Mouse (Mus musculus) gastrocnemius, adult 8-10 months (tissue): Measurements from ENCODE around the gene Dok1. TPM values are rescaled to one million over a fixed set of nuclear protein-coding genes. Genes with fewer than 3 reads are reported as not detected.
A peak's percentile ranks its signal among the peaks of the same experiment; 100 is the strongest.

Experiments used
- DNase-seq, 2 experiments: peaks; one replicate each; pipeline ENCODE4 v3.0.0; 2022; ENCODE audit warnings: low spot score in 2 of 2
- total RNA-seq, 4 experiments: library from RNA; stranded (reverse); gene quantifications; 2 replicates each; pipeline ENCODE4 v1.2.4; 2022

The Dok1 gene
- 1 to 10 TPM in 3 of 4 experiments, under 1 TPM in 1; 0.56 to 1.2 (median 1.1) TPM for total RNA-seq

DNA sequence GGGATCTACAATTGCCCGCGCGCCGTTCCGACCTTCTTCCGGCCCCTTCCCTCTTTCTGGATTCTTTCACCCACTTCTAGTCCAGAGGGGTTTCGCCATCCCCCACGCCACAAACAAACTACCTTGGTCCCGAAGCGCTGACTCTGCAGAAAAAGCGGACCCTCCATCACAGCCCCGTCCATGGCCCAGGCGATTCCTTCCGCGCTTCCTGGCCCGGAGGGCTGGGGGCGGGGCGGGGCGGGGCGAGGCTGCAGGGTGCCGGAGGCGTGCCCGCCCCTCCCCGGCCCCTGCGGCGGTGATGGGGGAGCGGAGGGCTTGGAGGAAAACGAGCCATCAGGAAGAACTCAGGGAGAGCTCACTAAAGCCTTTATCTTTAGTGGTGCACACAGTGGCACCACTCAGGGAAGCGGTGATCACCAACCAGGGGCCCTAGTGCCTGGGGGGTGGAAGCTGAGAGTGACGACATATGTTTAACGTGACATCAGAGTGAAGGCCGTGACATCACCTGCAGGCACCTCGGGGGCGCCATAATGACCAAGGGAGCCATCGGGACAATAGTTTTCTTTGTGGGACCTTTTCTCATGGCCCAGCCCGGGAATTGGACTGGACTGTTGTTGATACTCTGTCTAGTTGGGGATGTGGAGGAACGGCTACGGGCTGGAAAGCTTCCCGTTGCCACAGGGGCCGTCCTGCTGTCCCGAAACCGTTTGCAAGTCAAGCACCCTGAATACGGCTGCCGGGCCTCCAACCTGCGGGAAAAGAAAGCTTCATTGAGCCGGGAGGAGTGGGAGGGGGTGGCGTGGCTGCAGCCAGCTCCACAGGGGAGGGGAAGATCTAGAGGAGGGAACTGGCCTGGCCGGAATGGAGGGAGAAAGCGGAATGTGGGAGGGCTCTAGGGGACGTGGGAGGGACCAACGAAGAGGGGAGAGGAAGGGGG is at the start of gene Dok1, which contains the start of gene Loxl3:
Gene Dok1, minus strand, starts transcription at position 223 of the 937 bp plus-strand sequence.
Gene Loxl3, plus strand, starts transcription at position 925 of the 937 bp plus-strand sequence.
- DNase-seq = peak; percentile 33 to 53

DNA sequence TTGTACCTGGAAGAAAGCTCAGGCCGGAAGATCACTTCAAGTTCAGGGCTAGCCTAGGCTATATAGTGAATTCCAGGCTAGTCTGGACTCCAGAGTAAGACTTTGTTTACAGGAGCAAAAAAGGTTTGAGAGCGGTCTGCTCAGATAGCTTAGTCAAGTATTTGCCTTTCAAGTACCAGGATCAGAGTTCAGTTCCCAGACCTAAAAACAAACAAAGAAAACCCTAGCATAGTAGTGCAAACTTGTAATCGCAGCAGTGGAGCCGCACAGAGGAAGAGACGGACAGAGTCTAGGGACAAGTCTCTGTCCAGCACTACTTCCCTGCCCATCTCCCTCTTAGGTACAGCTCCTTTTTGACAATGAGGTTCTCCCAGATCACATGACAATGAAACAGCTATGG is 46.9 kb upstream of the Dok1 start:
- DNase-seq = no peak

DNA sequence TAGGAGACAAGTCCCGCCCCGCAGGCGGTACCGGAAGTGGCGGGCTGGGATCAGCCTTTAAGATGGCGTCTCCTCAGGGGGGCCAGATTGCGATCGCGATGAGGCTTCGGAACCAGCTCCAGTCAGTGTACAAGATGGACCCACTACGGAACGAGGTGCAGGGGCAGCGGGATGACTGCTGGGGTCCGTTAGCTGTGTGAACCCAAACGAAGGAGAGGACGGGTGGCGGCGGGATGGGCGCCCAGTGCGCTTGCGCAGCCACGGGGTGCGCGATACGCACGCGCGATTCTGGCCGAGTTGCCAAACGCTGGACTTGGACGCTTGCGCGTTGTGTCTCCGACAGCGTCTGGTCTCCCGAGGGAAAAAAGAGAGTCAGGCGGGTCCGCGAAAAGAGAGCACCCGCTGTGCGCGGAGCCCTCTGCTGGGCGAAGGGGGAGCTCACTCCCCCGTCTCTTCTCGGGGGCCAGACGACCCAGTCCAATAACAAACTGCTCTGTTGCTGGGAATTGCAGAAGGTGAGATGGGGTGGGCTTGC is 45.1 kb upstream of the Dok1 start:
- DNase-seq = peak; percentile 99 to 100

DNA sequence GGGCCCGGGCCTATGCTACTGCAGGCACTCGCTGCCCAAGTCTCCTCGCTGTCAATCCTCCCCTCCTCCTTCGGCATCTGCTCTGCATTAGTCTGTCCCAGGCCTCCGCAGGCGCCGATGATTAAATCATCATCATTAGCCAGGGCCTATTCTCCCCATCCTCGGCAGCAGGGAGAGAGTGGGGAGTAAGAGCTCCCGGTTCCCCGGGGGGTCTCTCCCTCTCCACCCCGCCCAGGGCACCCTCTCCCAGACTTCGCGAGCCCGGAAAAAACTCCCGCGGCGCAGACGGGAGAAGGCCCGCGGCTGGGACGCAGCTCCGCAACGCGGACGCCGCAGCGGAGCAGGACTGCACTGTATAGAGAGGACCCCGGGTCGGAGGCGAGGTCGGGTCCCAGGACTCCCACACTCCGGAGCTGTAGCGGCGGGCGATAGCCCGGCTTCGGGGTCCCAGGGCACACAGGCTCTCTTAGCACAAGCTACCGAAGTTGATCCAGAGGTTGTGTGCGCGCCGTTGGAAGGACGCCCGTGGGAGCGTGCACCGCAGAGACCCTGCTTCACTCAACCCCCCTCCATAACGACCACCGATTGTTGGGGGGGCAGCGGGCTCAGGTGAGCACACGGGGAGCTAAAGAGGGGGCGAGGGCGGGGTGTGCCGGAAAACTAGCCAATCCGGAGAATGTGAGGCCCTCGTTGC is 44.5 kb upstream of the Dok1 start, which contains the start of gene Pcgf1:
Gene Pcgf1, plus strand, starts transcription at position 240 of the 694 bp plus-strand sequence.
- no peak for DNase-seq

DNA sequence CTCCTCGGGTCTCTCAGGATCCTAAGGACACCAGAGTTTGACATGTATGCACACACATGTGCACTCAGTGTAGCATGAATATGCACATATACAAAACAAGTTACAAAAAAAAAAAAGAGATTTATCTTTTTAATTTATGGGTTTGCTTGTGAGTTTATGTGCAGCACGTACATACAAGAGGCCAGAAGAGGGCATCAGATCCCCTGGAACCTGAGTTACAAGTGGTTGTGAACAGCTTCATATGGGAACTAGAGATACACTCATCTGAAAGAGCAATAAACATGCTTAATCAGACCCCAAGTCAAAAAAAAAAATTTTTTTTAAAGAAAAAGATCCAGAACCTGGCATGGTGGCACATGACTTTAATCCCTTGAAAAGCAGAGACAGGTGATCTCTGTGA is 41.7 kb upstream of the Dok1 start:
- DNase-seq = no peak

DNA sequence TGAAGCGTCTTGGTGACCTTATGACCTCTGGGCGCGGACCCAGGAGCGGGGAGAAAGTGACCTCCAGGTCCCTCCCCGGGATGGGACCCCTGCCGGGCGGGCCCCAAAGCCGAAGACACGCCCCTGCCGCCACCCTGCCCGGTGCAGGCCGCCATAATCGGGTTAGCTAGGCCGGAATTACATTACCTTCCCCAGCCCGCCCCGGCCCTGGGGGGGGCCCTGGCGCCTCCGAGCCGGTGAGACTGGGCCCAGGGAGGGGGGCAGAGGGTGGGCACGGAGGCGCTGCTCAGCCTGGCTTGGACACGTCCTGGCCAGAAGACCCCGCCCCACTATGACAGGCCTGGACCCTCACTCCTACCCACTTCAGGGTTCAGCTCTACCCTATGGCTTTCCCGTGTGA is 37.9 kb upstream of the Dok1 start:
- DNase-seq = no peak

DNA sequence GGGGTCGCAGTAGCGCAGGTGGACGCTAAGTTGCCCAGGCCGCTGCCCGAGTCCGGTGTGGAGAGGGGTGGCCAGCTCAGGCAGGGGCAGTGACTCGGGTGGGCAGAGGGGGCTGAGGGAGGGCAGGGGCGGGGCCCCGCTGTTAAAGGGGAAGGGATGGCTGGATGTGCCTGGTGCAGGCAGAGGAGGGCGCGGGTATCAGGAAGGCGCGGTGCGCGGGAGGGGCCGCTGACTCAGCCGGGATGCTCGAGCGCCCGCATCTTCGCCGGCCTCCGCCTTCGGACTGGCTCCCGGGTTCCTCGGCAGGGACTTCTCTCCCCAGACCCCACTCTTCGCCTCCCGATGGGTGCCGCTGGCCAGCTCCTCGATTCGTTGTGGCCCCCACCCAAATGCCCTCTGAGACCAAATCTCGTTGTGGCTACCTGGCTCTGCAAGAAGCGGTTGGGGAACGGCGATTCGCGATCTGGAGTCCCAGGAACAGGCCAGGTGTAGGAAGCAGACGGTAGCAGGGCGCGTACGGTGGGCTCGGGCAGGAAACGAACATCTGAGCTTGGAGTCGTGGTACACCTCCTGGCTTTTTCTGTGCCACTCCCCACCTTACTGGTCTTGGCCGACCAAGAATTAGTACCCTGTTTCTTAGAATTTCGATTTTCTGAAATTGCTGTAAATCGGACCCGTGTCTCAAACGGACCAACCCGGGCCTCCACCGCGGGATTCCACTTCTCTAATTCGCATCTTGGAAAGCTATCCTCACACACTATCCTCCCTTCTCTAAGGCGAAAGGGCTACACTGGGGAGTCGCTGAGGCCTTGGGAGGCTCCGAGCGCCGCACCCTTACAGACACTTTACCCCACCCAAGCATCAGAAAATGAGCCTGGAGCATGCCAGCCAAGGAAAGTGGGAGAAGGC is 37.3 kb upstream of the Dok1 start:
- DNase-seq = no peak

DNA sequence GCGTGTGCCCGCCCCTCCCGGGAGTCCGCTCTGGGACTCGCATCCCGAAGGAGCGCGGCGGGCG is 36.8 kb upstream of the Dok1 start, which contains the start of gene Tlx2:
Gene Tlx2, minus strand, starts transcription at position 47 of the 64 bp plus-strand sequence.
- no peak for DNase-seq

DNA sequence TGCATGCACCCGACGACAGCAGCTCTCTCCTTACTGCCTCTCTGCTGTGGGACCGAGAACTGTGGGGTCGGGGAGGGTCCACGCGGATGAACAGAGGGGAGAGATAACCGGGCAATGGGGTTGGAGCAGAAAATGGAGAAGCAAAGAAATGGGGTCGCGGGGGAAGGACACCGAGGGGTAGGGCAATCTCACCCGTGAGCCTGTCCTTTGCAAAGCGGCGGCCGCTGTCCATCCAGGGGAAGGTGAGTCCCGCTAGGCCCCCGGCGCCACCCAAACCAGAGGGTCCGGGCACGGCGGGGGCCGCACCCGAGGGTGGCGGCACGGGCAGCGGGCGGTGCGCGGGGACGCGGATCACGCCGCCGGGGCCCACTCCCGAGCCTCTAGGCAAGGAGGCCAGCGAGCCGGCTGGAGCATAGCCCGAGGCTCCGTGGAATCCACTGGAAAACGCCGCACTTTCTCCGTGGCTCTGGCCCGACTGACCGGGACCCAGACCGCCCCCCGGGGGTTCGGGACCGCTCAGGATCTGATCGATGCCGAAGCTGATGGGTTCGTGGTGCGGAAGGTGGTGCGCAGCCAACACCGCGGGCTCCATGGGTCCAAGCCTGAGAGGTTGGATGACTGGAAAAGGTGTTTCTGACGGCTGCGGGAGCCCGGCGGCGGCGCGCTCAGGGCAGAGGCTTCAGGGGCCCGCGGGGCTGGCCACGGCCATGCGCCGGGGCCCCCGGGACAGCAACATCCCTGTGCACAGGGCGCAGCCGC is 36.4 kb upstream of the Dok1 start:
- DNase-seq = no peak

DNA sequence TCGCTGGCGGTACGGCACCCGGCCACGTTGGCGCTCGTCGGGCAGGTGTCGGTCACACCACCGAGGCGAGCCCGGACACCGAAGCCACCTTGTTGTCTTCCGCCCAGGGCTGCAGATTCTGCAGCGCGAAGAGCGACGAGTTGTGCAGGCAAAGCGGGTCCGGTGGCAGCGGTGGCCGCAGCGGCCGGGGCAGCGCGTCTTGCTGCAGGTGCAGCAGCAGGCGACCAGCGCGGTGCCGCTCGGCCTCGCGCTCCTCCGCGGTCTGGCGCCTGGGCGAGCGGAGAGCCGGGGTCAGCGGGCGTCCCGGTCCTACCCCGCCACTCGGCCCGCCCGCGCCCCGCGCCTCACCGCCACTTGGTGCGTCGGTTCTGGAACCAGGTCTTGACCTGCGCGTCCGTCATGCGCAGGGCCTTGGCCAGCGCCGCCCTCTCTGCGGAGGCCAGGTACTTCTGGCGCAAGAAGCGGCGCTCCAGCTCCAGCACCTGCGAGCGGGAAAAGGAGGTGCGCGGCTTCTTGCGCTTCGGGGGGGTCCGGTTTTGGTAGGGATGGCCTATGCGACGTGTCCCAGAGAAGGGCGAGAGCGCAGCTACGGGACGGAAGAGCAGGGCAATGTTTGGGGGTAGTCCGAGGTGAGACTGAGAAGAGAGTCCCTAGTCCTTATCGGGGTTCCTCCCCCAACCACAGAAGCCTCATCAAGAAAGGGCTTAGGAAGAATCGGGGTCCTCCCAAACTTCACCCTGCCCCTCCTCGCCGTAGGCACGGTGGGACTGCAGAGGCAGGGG is 35.6 kb upstream of the Dok1 start:
- DNase-seq = no peak

DNA sequence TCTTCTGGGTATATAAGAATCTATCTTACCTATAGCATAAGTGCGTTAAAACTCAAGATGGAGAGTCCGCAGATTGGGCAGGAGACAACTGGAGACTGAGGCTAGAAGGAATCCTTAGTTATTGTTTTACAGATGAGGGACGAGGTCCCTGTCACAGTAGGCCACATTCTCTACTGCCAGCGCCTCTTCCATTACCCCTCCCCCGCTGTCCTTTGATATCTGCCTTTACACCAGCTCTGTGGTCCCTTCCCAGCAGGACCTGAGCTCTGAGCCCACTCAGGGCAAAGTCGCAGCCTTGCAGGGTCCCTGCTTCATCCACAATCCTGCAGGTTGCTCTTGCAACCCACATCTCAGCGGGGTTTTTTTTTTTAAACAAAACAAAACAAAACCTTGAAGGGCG is 35.0 kb upstream of the Dok1 start:
- no peak for DNase-seq

DNA sequence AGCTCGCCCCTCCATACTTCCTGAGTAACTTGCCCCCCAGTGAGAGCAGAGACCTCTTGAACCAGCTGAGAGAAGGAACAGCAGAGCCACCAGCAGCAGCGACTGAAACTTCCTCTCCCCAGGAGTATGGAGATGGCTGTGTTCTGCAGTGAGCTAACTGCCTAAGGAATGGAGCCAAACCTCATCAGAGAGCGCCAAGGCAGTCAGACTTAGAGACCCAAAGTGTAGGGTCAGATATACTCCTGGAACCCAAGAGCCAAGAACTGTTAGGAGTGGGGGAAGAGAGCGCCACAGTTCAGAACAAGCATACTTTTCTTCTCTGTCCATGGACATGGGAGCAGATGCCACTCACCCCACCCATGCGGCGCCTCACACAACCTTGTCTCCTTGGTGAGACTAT is 33.2 kb upstream of the Dok1 start:
- no peak for DNase-seq

DNA sequence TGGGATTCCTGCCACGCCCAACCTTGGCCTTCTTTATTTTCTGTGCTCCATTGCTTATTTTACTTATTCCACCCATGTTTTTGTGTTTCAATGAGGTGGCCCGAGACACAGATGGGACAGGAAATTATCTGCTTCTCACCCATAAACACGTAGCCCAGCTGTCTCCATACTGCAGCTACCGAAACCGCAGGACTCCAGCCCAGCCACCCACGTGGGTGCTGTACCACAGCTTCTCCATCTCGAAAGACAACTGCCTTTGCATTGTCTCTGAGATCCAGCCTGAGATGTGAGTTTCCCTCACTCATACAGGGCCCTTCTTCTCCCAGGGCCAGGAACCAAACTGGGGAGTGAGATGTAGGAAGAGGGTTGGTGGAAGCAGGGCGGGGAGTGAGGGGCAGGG is 32.7 kb upstream of the Dok1 start:
- DNase-seq = no peak

DNA sequence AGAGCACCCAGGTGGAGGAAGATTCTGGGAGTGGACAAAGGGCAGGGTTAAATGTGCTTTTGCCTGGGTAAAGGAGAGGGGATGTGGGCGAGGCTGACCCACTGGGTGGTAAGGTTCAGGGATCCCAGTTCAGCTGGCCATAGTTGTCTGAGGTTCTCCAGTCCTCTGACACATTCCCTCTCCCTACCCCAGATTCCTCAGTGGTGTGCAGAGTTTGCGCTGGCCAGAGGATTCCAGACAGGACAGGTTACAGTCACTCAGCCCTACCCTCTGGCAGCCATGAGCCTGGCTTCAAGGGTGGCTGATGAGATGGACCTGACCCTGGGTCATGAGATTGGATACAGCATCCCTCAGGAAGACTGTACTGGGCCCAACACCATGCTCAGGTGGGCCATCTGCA is 25.5 kb upstream of the Dok1 start:
- no peak for DNase-seq

DNA sequence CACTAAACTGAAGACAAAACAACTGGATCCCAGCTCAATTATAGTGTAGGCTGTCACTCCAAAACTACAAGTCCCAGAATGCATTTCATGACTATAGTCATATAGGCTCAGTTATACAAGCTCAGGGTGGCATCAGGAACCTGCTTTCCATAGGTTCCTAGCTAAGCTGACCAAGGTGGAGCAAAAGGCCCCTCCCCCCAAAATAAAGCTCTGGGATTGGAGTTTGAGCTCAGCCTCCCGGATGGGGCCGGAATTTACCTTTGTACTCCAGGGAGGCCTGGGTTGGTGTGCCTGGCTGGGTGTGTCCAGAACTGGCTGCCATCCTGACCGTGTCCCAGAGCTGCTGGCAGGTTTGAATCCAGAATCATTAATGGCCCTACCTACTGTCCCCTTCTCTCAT is 24.5 kb upstream of the Dok1 start, which contains the start of gene Dqx1:
Gene Dqx1, plus strand, starts transcription at position 55 of the 400 bp plus-strand sequence.
- DNase-seq = no peak

DNA sequence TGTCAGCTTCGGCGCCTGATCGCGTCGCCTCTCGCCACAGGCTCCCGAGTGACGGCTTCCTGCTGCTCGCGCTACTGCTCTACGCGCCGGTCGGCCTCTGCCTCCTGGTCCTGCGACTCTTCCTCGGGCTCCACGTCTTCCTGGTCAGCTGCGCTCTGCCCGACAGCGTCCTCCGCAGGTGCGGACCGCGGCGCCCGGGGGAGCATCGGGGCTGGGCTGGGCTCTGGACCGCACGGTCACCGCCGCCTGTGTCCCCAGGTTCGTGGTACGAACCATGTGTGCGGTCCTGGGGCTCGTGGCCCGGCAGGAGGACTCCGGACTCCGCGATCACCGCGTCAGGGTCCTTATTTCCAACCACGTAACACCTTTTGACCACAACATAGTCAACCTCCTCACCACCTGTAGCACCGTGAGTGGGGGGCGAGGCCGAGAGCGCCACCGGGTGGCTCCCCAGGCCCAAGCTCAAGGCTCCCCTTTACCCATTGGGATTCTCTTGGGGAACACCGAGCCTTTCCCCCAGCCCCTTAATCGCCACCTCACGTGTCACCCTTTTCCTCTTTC is 21.7 kb upstream of the Dok1 start, which contains the start of gene Htra2:
Gene Htra2, minus strand, starts transcription at position 403 of the 561 bp plus-strand sequence.
- no peak for DNase-seq

DNA sequence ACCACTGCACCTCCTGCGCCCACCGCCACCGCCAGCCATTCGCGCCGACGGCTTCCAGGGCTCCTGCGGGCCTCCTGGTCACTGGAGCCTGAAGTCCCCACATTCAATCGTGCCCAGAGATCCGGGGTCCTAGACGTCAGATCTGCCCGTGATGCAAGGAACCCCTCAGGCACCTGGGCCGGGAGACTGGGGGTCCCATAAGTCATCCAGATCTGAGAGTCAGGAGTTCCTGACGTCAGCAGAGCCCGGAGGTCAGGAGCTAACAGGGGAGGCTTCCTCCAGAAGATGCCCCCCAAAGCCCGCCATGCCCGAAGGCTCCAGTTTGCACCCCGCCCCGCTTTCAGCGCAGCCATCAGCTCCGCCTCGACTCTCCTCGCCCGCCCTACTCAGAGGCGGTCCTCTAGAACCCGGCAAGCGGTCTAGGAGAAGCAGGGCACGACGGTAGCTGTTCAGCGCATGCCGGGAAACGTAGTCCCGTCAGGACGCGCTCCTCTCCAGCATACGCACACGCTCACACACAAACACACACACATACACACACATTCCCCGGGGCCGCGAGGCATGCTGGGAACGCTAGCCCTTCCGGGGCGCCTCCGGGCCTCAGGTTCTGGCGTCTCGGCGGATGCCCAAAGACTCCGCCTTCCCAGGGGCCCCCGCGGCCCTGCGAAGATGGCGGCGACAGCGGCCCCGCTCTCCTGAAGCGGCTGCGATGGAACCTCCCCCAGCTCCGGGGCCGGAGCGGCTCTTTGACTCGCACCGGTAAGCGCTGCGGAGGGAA is 21.0 kb upstream of the Dok1 start, which contains the start of gene Aup1:
Gene Aup1, plus strand, starts transcription at position 448 of the 778 bp plus-strand sequence.
- DNase-seq = peak; percentile 93 to 97

DNA sequence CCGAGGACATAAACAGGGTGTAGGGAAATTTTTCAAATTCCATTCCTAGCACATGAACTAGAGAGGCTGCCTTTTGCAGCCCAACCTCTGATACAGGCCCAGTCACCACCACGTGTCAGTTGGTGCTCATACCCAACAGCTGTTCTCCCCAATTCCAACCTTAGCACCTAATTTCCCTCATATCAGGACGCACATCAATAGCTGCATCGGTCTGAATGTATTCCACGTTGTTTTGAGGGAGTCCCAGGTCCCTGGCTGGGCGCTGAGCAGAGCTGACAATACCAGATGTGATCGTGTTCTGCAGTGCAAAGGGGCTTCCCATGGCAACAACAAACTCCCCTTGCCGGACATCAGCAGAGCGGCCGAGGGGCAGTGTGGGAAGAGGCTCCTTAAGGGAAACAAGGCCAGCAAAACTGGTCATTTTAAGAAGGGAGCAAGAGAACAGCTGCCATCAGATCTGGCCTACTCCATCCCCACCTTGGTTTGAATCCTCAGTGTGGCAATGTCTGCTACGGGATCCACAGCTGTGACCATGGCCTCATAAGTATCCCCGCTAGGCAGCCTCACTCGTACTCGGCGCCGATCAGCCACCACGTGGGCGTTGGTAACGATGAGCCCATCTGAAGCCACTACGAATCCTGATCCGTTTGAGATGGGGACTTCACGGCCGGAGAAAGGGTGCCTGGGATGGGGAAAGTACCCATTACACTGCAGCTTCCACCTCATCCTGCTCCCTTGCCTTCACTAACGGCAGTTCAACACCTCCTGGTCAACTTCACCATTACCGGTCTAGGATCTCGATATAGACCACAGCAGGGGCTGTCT is 20.1 kb upstream of the Dok1 start:
- no peak for DNase-seq
